8 mouse cellular contexts compared by ENCODE assay signal in the genomic region with DNA sequence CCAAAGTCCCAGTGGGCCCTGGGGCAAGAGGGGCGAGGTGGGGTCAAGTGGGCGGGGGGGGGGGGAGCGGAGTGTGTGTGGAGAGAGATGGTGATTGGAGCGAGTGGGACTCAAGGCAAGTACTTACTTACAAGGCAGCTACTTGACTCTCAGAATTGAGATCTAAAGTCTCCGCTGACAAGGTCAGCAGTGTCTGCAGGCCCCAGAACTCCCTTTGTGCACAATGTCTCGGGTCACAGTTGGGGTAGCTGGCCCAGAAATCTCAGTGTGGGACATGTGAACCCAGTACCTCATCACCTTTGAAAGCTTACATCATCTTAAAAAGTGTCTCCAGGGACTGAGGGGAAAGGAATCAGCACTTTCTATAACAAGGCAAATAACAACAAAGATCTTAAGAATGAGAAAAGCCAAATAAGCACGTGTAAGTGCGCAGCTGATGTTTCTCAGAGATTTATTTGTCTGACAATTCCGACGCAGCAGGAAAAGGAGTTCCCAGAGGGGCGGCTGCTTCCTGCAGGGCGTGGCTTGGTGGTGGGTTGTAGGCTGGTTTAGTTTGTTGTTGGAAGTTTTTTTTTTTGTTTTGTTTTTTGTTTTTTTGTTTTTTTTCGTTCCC.
A peak's percentile ranks its signal among the peaks of the same experiment; 100 is the strongest.
DNase-seq lines count a peak whose midpoint lies in the region; ATAC-seq and TF ChIP-seq lines count a peak whose summit lies in the region.

No protein-coding gene starts in this region.

- H3K4me2 ChIP-seq in embryonic facial prominence, embryonic 11.5 days (ENCODE audit: low read depth, low read length) = peak overlapping the region; percentile 61
- peak overlapping the region; percentile 52 for H3K4me2 ChIP-seq in hindbrain, embryonic 13.5 days
- peak overlapping the region; percentile 63 for H3K4me2 ChIP-seq in limb, embryonic 15.5 days
- peak overlapping the region; percentile 60 for H3K4me2 ChIP-seq in neural tube, embryonic 13.5 days

- H3K4me3 ChIP-seq in E14TG2a.4 (replicated peaks; ENCODE audit: low read length) = peak overlapping the region; percentile 63
- peak overlapping the region; percentile 20; the same call in 1 of the 2 replicates for H3K4me3 ChIP-seq in embryonic facial prominence, embryonic 11.5 days (ENCODE audit: low read depth, low read length)
- H3K4me3 ChIP-seq in hindbrain, embryonic 13.5 days = peak overlapping the region; percentile 24; the same call in 1 of the 2 replicates
- peak overlapping the region; percentile 35 for H3K4me3 ChIP-seq in limb, embryonic 15.5 days
- peak overlapping the region; percentile 30 for H3K4me3 ChIP-seq in neural tube, embryonic 13.5 days

- H3K4me1 ChIP-seq in E14TG2a.4 (replicated peaks; ENCODE audit: low read depth, low read length) = peaks cover 49% of the 10 kb centered on the region
- H3K4me1 ChIP-seq in embryonic facial prominence, embryonic 11.5 days (ENCODE audit: control insufficient read depth, insufficient read depth, low read length) = 0 out of 2 replicates have a peak, but pooled peaks cover 3% of the 10 kb centered on the region
- H3K4me1 ChIP-seq in hindbrain, embryonic 13.5 days (replicated peaks) = peaks cover 15% of the 10 kb centered on the region
- H3K4me1 ChIP-seq in limb, embryonic 15.5 days = peaks cover 21% of the 10 kb centered on the region
- H3K4me1 ChIP-seq in neural tube, embryonic 13.5 days (replicated peaks) = peaks cover 27% of the 10 kb centered on the region

- DNase-seq in embryonic facial prominence, embryonic 11.5 days (ENCODE audit: low spot score) = peak; percentile 59
- DNase-seq in layer of hippocampus, adult 18-20 months (ENCODE audit: low spot score in 2 of 2) = no peak
- no peak for DNase-seq in gastrocnemius, adult 8-10 months (ENCODE audit: low spot score in 2 of 2)
- no peak for DNase-seq in layer of hippocampus, adult 9-11 months

- no peak for TF ChIP-seq CTCF in E14TG2a.4 (conservative IDR thresholded peaks at IDR 0.05; ENCODE audit: low read length)

- no peaks in the 10 kb centered on the region for H3K36me3 ChIP-seq in E14TG2a.4 (ENCODE audit: insufficient read depth, low read length)
- H3K36me3 ChIP-seq in embryonic facial prominence, embryonic 11.5 days (replicated peaks; ENCODE audit: control insufficient read depth, insufficient read depth, low read depth, low read length) = no peaks in the 10 kb centered on the region
- peaks cover 6% of the 10 kb centered on the region; the same call in 1 of the 2 replicates for H3K36me3 ChIP-seq in hindbrain, embryonic 13.5 days
- no peaks in the 10 kb centered on the region for H3K36me3 ChIP-seq in limb, embryonic 15.5 days
- 0 out of 2 replicates have a peak, but pooled peaks cover 9% of the 10 kb centered on the region for H3K36me3 ChIP-seq in neural tube, embryonic 13.5 days

- no peak overlapping the region for H3K27ac ChIP-seq in embryonic facial prominence, embryonic 11.5 days (replicated peaks; ENCODE audit: low read depth, low read length)
- no peak overlapping the region for H3K27ac ChIP-seq in hindbrain, embryonic 13.5 days
- H3K27ac ChIP-seq in limb, embryonic 15.5 days = no peak overlapping the region
- peak overlapping the region; percentile 33; the same call in 1 of the 2 replicates for H3K27ac ChIP-seq in neural tube, embryonic 13.5 days (replicated peaks)

- no peaks in the 10 kb centered on the region for H3K9me3 ChIP-seq in E14TG2a.4 (ENCODE audit: low read length)
- H3K9me3 ChIP-seq in embryonic facial prominence, embryonic 11.5 days (replicated peaks; ENCODE audit: control insufficient read depth, low read length) = no peaks in the 10 kb centered on the region
- no peaks in the 10 kb centered on the region for H3K9me3 ChIP-seq in hindbrain, embryonic 13.5 days
- H3K9me3 ChIP-seq in limb, embryonic 15.5 days = no peaks in the 10 kb centered on the region
- no peaks in the 10 kb centered on the region for H3K9me3 ChIP-seq in neural tube, embryonic 13.5 days

- no peak overlapping the region for H3K9ac ChIP-seq in embryonic facial prominence, embryonic 11.5 days (replicated peaks; ENCODE audit: low read length)
- peak overlapping the region; percentile 60; the same call in 1 of the 2 replicates for H3K9ac ChIP-seq in hindbrain, embryonic 13.5 days
- H3K9ac ChIP-seq in limb, embryonic 15.5 days = no peak overlapping the region
- H3K9ac ChIP-seq in neural tube, embryonic 13.5 days = 0 out of 2 replicates have a peak overlapping the region, but pooled peaks have one; percentile 43

- 3% methylated on average over 11 of the region's 13 CpGs for WGBS in embryonic facial prominence, embryonic 11.5 days
- 7% methylated on average over 13 of the region's 13 CpGs for WGBS in hindbrain, embryonic 13.5 days
- 21% methylated on average over 13 of the region's 13 CpGs for WGBS in limb, embryonic 15.5 days
- 8% methylated on average over 13 of the region's 13 CpGs for WGBS in neural tube, embryonic 13.5 days

- peaks cover 65% of the 10 kb centered on the region for H3K27me3 ChIP-seq in E14TG2a.4 (ENCODE audit: insufficient read depth, low read length)
- H3K27me3 ChIP-seq in embryonic facial prominence, embryonic 11.5 days (ENCODE audit: control insufficient read depth, insufficient read depth, low read length) = no peaks in the 10 kb centered on the region
- no peaks in the 10 kb centered on the region for H3K27me3 ChIP-seq in hindbrain, embryonic 13.5 days
- H3K27me3 ChIP-seq in limb, embryonic 15.5 days = no peaks in the 10 kb centered on the region
- H3K27me3 ChIP-seq in neural tube, embryonic 13.5 days = no peaks in the 10 kb centered on the region

- no peak for ATAC-seq in embryonic facial prominence, embryonic 11.5 days (replicated peaks; ENCODE audit: insufficient number of reproducible peaks, low FRiP score, low TSS enrichment, low read depth)
- ATAC-seq in hindbrain, embryonic 13.5 days (ENCODE audit: low FRiP score) = no peak
- no peak for ATAC-seq in limb, embryonic 15.5 days (ENCODE audit: insufficient number of reproducible peaks, low FRiP score, low TSS enrichment, low read depth)
- ATAC-seq in neural tube, embryonic 13.5 days (ENCODE audit: low read depth) = 0 out of 2 replicates have a peak, but pooled peaks have one; percentile 11

Comparison
In these comparisons a context has a peak if more than half of its experiments do, and no peak if none do; other contexts are left out.
1. H3K9ac ChIP-seq: peak in hindbrain, embryonic 13.5 days (single experiment) and neural tube, embryonic 13.5 days (single experiment); none in embryonic facial prominence, embryonic 11.5 days (single experiment) and limb, embryonic 15.5 days (single experiment).
2. Peak in every context shown above with its lines, with median percentiles within 50 percentile points of each other: H3K4me3 ChIP-seq and H3K4me2 ChIP-seq.